9 mouse cellular contexts compared by ENCODE assay signal in the genomic region with DNA sequence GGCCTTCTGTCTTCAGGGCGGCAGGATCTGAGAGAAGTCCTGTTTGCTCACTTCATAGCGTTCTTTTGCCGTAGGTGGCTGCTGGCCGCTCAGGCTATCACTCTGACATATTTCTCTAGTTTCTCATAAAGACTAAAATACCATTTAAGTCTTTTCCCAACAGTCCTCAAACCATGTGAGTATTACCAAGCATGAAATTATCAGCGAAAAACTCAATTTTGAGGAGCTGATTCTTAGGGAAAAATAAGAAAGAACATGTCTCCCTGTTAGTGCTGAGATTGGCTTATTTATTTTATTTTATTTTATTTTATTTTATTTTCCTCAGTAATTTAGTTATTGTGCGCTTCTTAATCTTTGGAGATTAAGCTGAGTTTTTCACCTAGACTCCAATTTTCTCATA. TPM values are rescaled to one million over a fixed set of nuclear protein-coding genes. Genes with fewer than 3 reads are reported as not detected.
DNase-seq lines count a peak whose midpoint lies in the region; ATAC-seq and TF ChIP-seq lines count a peak whose summit lies in the region.
"Had no signal": no experiment of that assay in that cellular context is flagged by ENCODE, and none has a peak within 500 bp of the region (broad histone marks: within the 10 kb centered on the region; RNA-seq: fewer than 3 reads in every experiment).

Gene Tbcel, minus strand, starts transcription at position 101 of the 400 bp plus-strand sequence.

- no peak within 1 kb of the TSS for H3K9ac ChIP-seq in stomach, postnatal 0 days (ENCODE audit: low read length)
- H3K9ac ChIP-seq: hindbrain, embryonic 12.5 days had no signal

- no peak for TF ChIP-seq POLR2A in kidney, adult 2 months (IDR thresholded peaks at IDR 0.05; ENCODE audit: low read depth, low read length)

- WGBS in kidney, adult 2 months, result 97% methylated on average over 6 of the region's 6 CpGs
- WGBS in stomach, postnatal 0 days, result 72% methylated on average over 6 of the region's 6 CpGs

- H3K27me3 ChIP-seq in kidney, adult 2 months (replicated peaks; ENCODE audit: control insufficient read depth, insufficient read depth, low read length), result no peaks in the 10 kb centered on the region
- H3K27me3 ChIP-seq in stomach, postnatal 0 days (ENCODE audit: control insufficient read depth, insufficient read depth, low read length), result no peaks in the 10 kb centered on the region
- H3K27me3 ChIP-seq: hindbrain, embryonic 12.5 days had no signal

- no peak for TF ChIP-seq EP300 in stomach, postnatal 0 days (optimal IDR thresholded peaks at IDR 0.05)

- no peaks in the 10 kb centered on the region for H3K36me3 ChIP-seq in kidney, adult 2 months (ENCODE audit: control insufficient read depth, insufficient read depth, low read length)
- no peaks in the 10 kb centered on the region for H3K36me3 ChIP-seq in stomach, postnatal 0 days (ENCODE audit: control insufficient read depth, insufficient read depth, low read length)
- H3K36me3 ChIP-seq: hindbrain, embryonic 12.5 days had no signal

- no peak for TF ChIP-seq CTCF in kidney, adult 2 months (conservative IDR thresholded peaks at IDR 0.05; ENCODE audit: insufficient read depth, insufficient read length, low read depth, low read length)
- TF ChIP-seq CTCF in gastrocnemius, adult 2 months (IDR thresholded peaks at IDR 0.05), result no peak
- TF ChIP-seq CTCF in stomach, postnatal 0 days (IDR thresholded peaks at IDR 0.05; ENCODE audit: low read depth), result no peak

- H3K27ac ChIP-seq in kidney, adult 2 months (ENCODE audit: insufficient read depth, low read depth, low read length), result no peak within 1 kb of the TSS
- H3K27ac ChIP-seq in gastrocnemius, adult 2 months, result no peak within 1 kb of the TSS
- no peak within 1 kb of the TSS for H3K27ac ChIP-seq in stomach, postnatal 0 days (replicated peaks)
- H3K27ac ChIP-seq: hindbrain, embryonic 12.5 days had no signal

- DNase-seq in kidney, adult 2 months, result no peak
- DNase-seq in kidney, postnatal 14 days, result no peak
- DNase-seq in adrenal gland, adult 8-10 months, result no peak
- no peak for DNase-seq in gastrocnemius, adult 2 months
- DNase-seq in left cerebral cortex, postnatal 25 days (ENCODE audit: low spot score in 2 of 2), result no peak
- DNase-seq in stomach, postnatal 0 days (ENCODE audit: low spot score), result no peak
- no peak for DNase-seq in cerebellum, postnatal 14 days

- H3K4me2 ChIP-seq in stomach, postnatal 0 days (replicated peaks; ENCODE audit: low read depth), result no peak within 1 kb of the TSS
- H3K4me2 ChIP-seq: hindbrain, embryonic 12.5 days had no signal

- peaks cover 12% of the 10 kb centered on the region; the same call in 1 of the 2 replicates for H3K4me1 ChIP-seq in kidney, adult 2 months (ENCODE audit: control insufficient read depth, insufficient read depth, low read length)
- H3K4me1 ChIP-seq in stomach, postnatal 0 days (replicated peaks; ENCODE audit: control insufficient read depth, insufficient read depth), result no peaks in the 10 kb centered on the region

- H3K4me3 ChIP-seq in kidney, adult 2 months (ENCODE audit: insufficient read depth, low read depth, low read length), result no peak within 1 kb of the TSS
- H3K4me3 ChIP-seq in gastrocnemius, adult 2 months, result no peak within 1 kb of the TSS
- no peak within 1 kb of the TSS for H3K4me3 ChIP-seq in stomach, postnatal 0 days (ENCODE audit: low read depth, low read length)
- H3K4me3 ChIP-seq: hindbrain, embryonic 12.5 days had no signal

- ATAC-seq in stomach, postnatal 0 days (ENCODE audit: low FRiP score, low TSS enrichment), result no peak
- ATAC-seq in cerebellum, adult (ENCODE audit: insufficient number of reproducible peaks, low FRiP score, low TSS enrichment), result no peak

- H3K9me3 ChIP-seq in stomach, postnatal 0 days (ENCODE audit: control insufficient read depth, low read length), result no peaks in the 10 kb centered on the region
- H3K9me3 ChIP-seq: hindbrain, embryonic 12.5 days had no signal

- intact Hi-C loops in gastrocnemius, adult 2 months (cut with DNase I), result no loop called here
- intact Hi-C loops in left cerebral cortex, postnatal 25 days (cut with DNase I), result no loop called here

RNA-seq across cellular contexts. Expression of gene Tbcel, which starts in this region (rescaled TPM):
- 20.6 and 25.9 TPM in 2 replicates for polyA plus RNA-seq in kidney, adult 2 months (2012; rRNA removed)
- 10 to 100 TPM; 62.7 to 75.1 (median 65.4) TPM for total RNA-seq in adrenal gland, adult 8-10 months (2022)
- 10 to 100 TPM; 15.3 to 17.4 TPM for total RNA-seq in gastrocnemius, adult 2 months (2021)
- 10 to 100 TPM; 47.5 to 47.7 TPM for total RNA-seq in left cerebral cortex, postnatal 25 days (2021)
- 2.9 and 3.0 TPM in 2 replicates for polyA plus RNA-seq in stomach, postnatal 0 days (2015; fragmentation: Nextera tagmentation; extraction: Ambion mirVana)
